Mouse (Mus musculus): ENCODE measurements around the gene Ccdc65. TPM values are rescaled to one million over a fixed set of nuclear protein-coding genes. Genes with fewer than 3 reads are reported as not detected.
A peak's percentile ranks its signal among the peaks of the same experiment; 100 is the strongest.

Gene Ccdc65
- polyA plus RNA-seq, 1 experiment, result 0.48 TPM

- no peaks in the 10 kb centered on the region for H3K79me2 ChIP-seq (ENCODE audit: control insufficient read depth, insufficient read depth)
- no peak overlapping the region for H3K4me3 ChIP-seq (ENCODE audit: insufficient read depth, poor library complexity, severe bottlenecking)
- no peaks in the 10 kb centered on the region for H3K27me3 ChIP-seq (ENCODE audit: control insufficient read depth, insufficient read depth, insufficient read length)
- no peak overlapping the region for H3ac ChIP-seq (ENCODE audit: control insufficient read depth, insufficient read length, low read depth)
- TF ChIP-seq CEBPB (IDR thresholded peaks at IDR 0.05; ENCODE audit: low read depth), result no peak
- TF ChIP-seq USF1 (IDR thresholded peaks at IDR 0.05; ENCODE audit: low read depth), result no peak
- no peak for TF ChIP-seq MYOG (IDR thresholded peaks at IDR 0.05; ENCODE audit: control insufficient read depth, extremely low read depth, insufficient read length)
- TF ChIP-seq FOSL1 (IDR thresholded peaks at IDR 0.05; ENCODE audit: insufficient read depth, low read length, poor library complexity, severe bottlenecking), result no peak
- TF ChIP-seq MYOD1 (IDR thresholded peaks at IDR 0.05; ENCODE audit: control insufficient read depth, insufficient read length, low read depth), result no peak
- TF ChIP-seq CTCF (IDR thresholded peaks at IDR 0.05; ENCODE audit: control insufficient read depth, insufficient read depth, insufficient read length), result no peak
- TF ChIP-seq MAX (IDR thresholded peaks at IDR 0.05), result no peak
- H3K36me3 ChIP-seq (ENCODE audit: control insufficient read depth, insufficient read depth), result peaks cover 5% of the 10 kb centered on the region
- no peaks in the 10 kb centered on the region for H3K79me3 ChIP-seq (ENCODE audit: low read depth)
Observed at GRCm38 (mm10) chr15:98673732-98674131, 34.3 kb upstream of the Ccdc65 start.

DNA sequence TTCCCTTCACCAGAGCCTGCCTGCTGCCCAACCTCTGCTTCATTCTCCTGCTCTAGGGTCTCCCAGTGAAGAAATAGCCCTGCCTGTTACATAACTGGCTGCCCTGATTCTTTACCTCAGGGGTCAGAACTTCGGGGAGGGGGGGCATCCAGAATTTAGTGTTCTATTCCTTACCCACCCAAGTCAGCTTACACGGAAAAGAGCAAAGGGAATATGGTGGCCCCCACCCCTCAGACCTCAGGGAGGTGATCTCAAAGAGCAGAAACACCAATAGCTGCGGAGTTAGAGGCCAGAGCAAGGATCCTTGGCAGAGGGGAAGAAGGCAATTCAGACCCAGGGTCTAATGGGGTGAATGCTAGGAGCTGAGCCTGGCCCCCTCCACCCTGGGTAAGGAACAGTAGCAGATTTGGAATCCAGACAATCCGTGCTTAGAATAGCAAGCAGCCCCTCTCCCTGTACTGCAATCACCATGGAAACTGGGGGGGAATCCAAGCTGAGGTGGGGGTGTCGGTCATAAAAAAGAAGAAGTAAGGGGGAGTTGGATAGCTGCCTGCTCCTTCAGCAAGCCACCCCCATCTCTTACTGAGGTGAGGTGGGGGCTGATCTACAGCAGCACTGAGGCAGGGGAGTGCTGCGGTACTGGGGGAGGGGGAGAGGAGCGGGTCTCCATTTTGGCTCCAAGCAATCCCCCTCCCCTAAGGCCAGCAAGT, 33.6 kb upstream of the Ccdc65 start:
- Histone ChIP-seq H3K79me3 (ENCODE audit: low read depth) (no peaks in the 10 kb centered on the region), H3ac (ENCODE audit: control insufficient read depth, insufficient read length, low read depth) (no peak overlapping the region), H3K27me3 (ENCODE audit: control insufficient read depth, insufficient read depth, insufficient read length) (no peaks in the 10 kb centered on the region), H3K79me2 (ENCODE audit: control insufficient read depth, insufficient read depth) (no peaks in the 10 kb centered on the region), H3K4me3 (ENCODE audit: insufficient read depth, poor library complexity, severe bottlenecking) (no peak overlapping the region), H3K36me3 (ENCODE audit: control insufficient read depth, insufficient read depth) (peaks cover 5% of the 10 kb centered on the region)
- TF ChIP-seq USF1 (IDR thresholded peaks at IDR 0.05; ENCODE audit: low read depth), result no peak
- TF ChIP-seq MYOG (IDR thresholded peaks at IDR 0.05; ENCODE audit: control insufficient read depth, extremely low read depth, insufficient read length), result no peak
- TF ChIP-seq MAX (IDR thresholded peaks at IDR 0.05), result no peak
- no peak for TF ChIP-seq FOSL1 (IDR thresholded peaks at IDR 0.05; ENCODE audit: insufficient read depth, low read length, poor library complexity, severe bottlenecking)
- no peak for TF ChIP-seq MYOD1 (IDR thresholded peaks at IDR 0.05; ENCODE audit: control insufficient read depth, insufficient read length, low read depth)
- TF ChIP-seq CTCF (IDR thresholded peaks at IDR 0.05; ENCODE audit: control insufficient read depth, insufficient read depth, insufficient read length), result no peak
- TF ChIP-seq CEBPB (IDR thresholded peaks at IDR 0.05; ENCODE audit: low read depth), result no peak

GRCm38 (mm10) chr15:98674994-98675545, 32.9 kb upstream of the Ccdc65 start:
- Histone ChIP-seq H3K4me3 (ENCODE audit: insufficient read depth, poor library complexity, severe bottlenecking) (no peak overlapping the region), H3K27me3 (ENCODE audit: control insufficient read depth, insufficient read depth, insufficient read length) (no peaks in the 10 kb centered on the region), H3K79me2 (ENCODE audit: control insufficient read depth, insufficient read depth) (no peaks in the 10 kb centered on the region), H3ac (ENCODE audit: control insufficient read depth, insufficient read length, low read depth) (peak overlapping the region; percentile 38), H3K36me3 (ENCODE audit: control insufficient read depth, insufficient read depth) (peaks cover 5% of the 10 kb centered on the region), H3K79me3 (ENCODE audit: low read depth) (no peaks in the 10 kb centered on the region)
- TF ChIP-seq FOSL1 (IDR thresholded peaks at IDR 0.05; ENCODE audit: insufficient read depth, low read length, poor library complexity, severe bottlenecking), result no peak
- no peak for TF ChIP-seq MAX (IDR thresholded peaks at IDR 0.05)
- no peak for TF ChIP-seq MYOG (IDR thresholded peaks at IDR 0.05; ENCODE audit: control insufficient read depth, extremely low read depth, insufficient read length)

DNA sequence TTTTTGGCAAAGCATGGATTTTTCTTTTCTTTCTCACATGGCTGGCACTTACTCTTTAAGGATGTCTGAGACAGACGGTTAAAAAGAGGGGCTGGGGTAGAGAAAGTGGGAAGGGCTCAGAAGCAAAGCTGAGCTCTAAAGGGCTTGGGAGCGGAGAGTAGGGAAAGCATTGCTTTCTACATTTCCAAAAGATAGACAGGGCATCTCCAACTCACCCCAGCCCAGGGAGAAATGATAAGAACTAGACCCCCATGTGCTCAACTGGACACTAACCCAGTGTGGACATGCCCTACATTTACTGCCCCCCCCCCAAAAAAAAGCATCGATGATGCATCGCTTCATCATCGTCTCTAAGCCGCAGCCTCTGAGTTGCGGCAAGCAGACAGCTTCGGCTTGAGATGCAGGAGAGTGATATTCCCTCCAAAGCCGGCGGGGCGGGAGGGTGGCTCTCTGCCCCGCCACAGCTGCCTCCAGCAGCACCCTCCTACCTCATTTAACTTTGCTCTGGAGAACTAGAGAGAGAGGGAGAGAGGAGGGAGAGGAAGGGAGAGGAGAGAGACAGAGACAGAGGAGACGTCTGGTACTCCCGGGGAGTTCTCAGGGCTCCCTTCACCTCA, 32.3 kb upstream of the Ccdc65 start:
- no peaks in the 10 kb centered on the region for H3K79me2 ChIP-seq (ENCODE audit: control insufficient read depth, insufficient read depth)
- TF ChIP-seq CEBPB (IDR thresholded peaks at IDR 0.05; ENCODE audit: low read depth) (no peak), MYOD1 (IDR thresholded peaks at IDR 0.05; ENCODE audit: control insufficient read depth, insufficient read length, low read depth) (no peak), FOSL1 (IDR thresholded peaks at IDR 0.05; ENCODE audit: insufficient read depth, low read length, poor library complexity, severe bottlenecking) (no peak), USF1 (IDR thresholded peaks at IDR 0.05; ENCODE audit: low read depth) (no peak), CTCF (IDR thresholded peaks at IDR 0.05; ENCODE audit: control insufficient read depth, insufficient read depth, insufficient read length) (no peak), MYOG (IDR thresholded peaks at IDR 0.05; ENCODE audit: control insufficient read depth, extremely low read depth, insufficient read length) (no peak), MAX (IDR thresholded peaks at IDR 0.05) (no peak)

DNA sequence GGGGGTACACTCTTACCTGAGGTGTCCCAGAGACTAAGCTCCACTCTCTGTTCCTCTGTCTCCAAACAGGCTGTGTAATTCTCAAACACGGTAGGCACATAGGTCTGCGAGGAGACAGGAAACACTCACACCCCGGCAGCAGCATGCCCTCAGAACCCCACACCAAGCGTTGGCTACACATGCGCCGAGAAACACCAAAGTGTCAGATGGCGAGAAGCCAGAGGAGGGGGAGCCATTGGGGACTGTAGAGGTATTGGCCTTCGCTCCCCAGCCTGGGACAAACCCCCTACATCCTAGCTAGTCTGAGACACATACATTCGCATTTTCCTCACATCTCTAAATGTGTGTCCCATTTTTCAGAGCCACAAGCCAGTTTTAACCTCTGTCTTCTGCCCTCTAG, 31.5 kb upstream of the Ccdc65 start:
- Histone ChIP-seq H3K36me3 (ENCODE audit: control insufficient read depth, insufficient read depth) (peaks cover 5% of the 10 kb centered on the region), H3K27me3 (ENCODE audit: control insufficient read depth, insufficient read depth, insufficient read length) (no peaks in the 10 kb centered on the region), H3K79me2 (ENCODE audit: control insufficient read depth, insufficient read depth) (no peaks in the 10 kb centered on the region), H3ac (ENCODE audit: control insufficient read depth, insufficient read length, low read depth) (peak overlapping the region; percentile 66), H3K4me3 (ENCODE audit: insufficient read depth, poor library complexity, severe bottlenecking) (peak overlapping the region; percentile 37), H3K79me3 (ENCODE audit: low read depth) (no peaks in the 10 kb centered on the region)
- TF ChIP-seq MYOG (IDR thresholded peaks at IDR 0.05; ENCODE audit: control insufficient read depth, extremely low read depth, insufficient read length) (no peak), CTCF (IDR thresholded peaks at IDR 0.05; ENCODE audit: control insufficient read depth, insufficient read depth, insufficient read length) (no peak), FOSL1 (IDR thresholded peaks at IDR 0.05; ENCODE audit: insufficient read depth, low read length, poor library complexity, severe bottlenecking) (no peak), MAX (IDR thresholded peaks at IDR 0.05) (no peak), CEBPB (IDR thresholded peaks at IDR 0.05; ENCODE audit: low read depth) (no peak), USF1 (IDR thresholded peaks at IDR 0.05; ENCODE audit: low read depth) (no peak), MYOD1 (IDR thresholded peaks at IDR 0.05; ENCODE audit: control insufficient read depth, insufficient read length, low read depth) (no peak)

More for the DNA sequence above, 32.3 kb upstream of the Ccdc65 start:
- Histone ChIP-seq H3K4me3 (ENCODE audit: insufficient read depth, poor library complexity, severe bottlenecking) (peak overlapping the region; percentile 37), H3ac (ENCODE audit: control insufficient read depth, insufficient read length, low read depth) (peak overlapping the region; percentile 47), H3K36me3 (ENCODE audit: control insufficient read depth, insufficient read depth) (peaks cover 5% of the 10 kb centered on the region), H3K27me3 (ENCODE audit: control insufficient read depth, insufficient read depth, insufficient read length) (no peaks in the 10 kb centered on the region), H3K79me3 (ENCODE audit: low read depth) (no peaks in the 10 kb centered on the region)

All from C2C12 (cell line).